Comparison of ENCODE assay signal across 12 mouse cellular contexts in the genomic region with DNA sequence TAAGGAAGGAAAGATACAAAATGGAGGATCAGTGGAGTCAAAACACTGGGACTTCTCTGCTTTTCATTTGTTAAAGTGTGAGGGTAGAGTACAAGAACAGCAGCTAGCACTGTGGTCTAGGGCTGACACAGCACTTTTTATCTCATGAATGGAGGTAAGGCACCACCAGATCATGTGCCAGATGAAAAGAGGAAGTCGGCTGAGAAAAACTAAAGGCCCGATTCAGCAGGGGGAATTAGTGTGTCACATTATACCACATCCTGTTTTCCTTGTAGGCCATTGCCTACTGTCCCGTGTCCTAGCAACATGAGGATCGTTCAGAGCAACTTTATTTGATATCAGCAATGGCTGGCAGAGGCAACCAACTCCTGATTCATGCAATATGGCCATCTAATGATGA. TPM values are rescaled to one million over a fixed set of nuclear protein-coding genes. Genes with fewer than 3 reads are reported as not detected.
DNase-seq lines count a peak whose midpoint lies in the region; ATAC-seq lines count a peak whose summit lies in the region.
"Had no signal": no experiment of that assay in that cellular context is flagged by ENCODE, and none has a peak within 500 bp of the region (broad histone marks: within the 10 kb centered on the region; RNA-seq: fewer than 3 reads in every experiment).

No protein-coding gene starts in this region.

- H3K4me2 ChIP-seq in liver, embryonic 16.5 days (ENCODE audit: low read depth, low read length) = no peak overlapping the region
- H3K4me2 ChIP-seq: intestine, embryonic 15.5 days had no signal

- no peaks in the 10 kb centered on the region for H3K36me3 ChIP-seq in liver, embryonic 16.5 days (ENCODE audit: control insufficient read depth, insufficient read depth)
- no peaks in the 10 kb centered on the region for H3K36me3 ChIP-seq in splenic B cell, adult 2 months (ENCODE audit: control insufficient read depth, insufficient read depth, low read length, poor library complexity, severe bottlenecking)
- H3K36me3 ChIP-seq: intestine, embryonic 15.5 days had no signal

- no peaks in the 10 kb centered on the region for H3K27me3 ChIP-seq in liver, embryonic 16.5 days (ENCODE audit: control insufficient read depth, insufficient read depth, low read depth, low read length)
- H3K27me3 ChIP-seq in splenic B cell, adult 2 months (ENCODE audit: control insufficient read depth, insufficient read depth, low read length, poor library complexity, severe bottlenecking) = no peaks in the 10 kb centered on the region
- H3K27me3 ChIP-seq: intestine, embryonic 15.5 days had no signal

- no peaks in the 10 kb centered on the region for H3K9me3 ChIP-seq in liver, embryonic 16.5 days (replicated peaks; ENCODE audit: control insufficient read depth, low read length)
- H3K9me3 ChIP-seq: intestine, embryonic 15.5 days had no signal

- WGBS in liver, embryonic 16.5 days (ENCODE audit: insufficient replicate concordance) = 10% methylated on average over 4 of the region's 4 CpGs

- H3K9ac ChIP-seq in liver, embryonic 16.5 days (ENCODE audit: low read depth, low read length) = no peak overlapping the region
- H3K9ac ChIP-seq: intestine, embryonic 15.5 days had no signal

- ATAC-seq in liver, embryonic 16.5 days (ENCODE audit: low read depth) = peak; percentile 39; the same call in 1 of the 2 replicates
- ATAC-seq: intestine, embryonic 15.5 days had no signal

- no peaks in the 10 kb centered on the region for H3K4me1 ChIP-seq in liver, embryonic 16.5 days (ENCODE audit: control insufficient read depth, low read depth, low read length)
- H3K4me1 ChIP-seq: intestine, embryonic 15.5 days had no signal

- H3K4me3 ChIP-seq in liver, embryonic 16.5 days (ENCODE audit: low read depth, low read length) = no peak overlapping the region
- H3K4me3 ChIP-seq: intestine, embryonic 15.5 days had no signal

- no peak overlapping the region for H3K27ac ChIP-seq in liver, embryonic 16.5 days (ENCODE audit: low read length)
- H3K27ac ChIP-seq: intestine, embryonic 15.5 days had no signal

- peak; percentile 47 to 59 for DNase-seq in spleen, postnatal 36 days (ENCODE audit: low spot score in 2 of 2)
- no peak for DNase-seq in spleen, postnatal 10 days (ENCODE audit: low spot score in 2 of 2)
- peak; percentile 6 for DNase-seq in T-cell, adult 2 months (ENCODE audit: low spot score)
- peak; percentile 79 for DNase-seq in splenic B cell, adult 2 months (ENCODE audit: low read depth, low spot score)
- no peak for DNase-seq in right cerebral cortex, postnatal 10 days (ENCODE audit: low spot score in 2 of 2)
- no peak for DNase-seq in adipocyte (ENCODE audit: low spot score)
- DNase-seq: right cerebral cortex, postnatal 25 days; thymus, postnatal 4 days had no signal

RNA-seq across cellular contexts. Expression of gene Cxcl5, which starts 17.1 kb away (rescaled TPM):
- polyA plus RNA-seq in liver, embryonic 16.5 days (2015; fragmentation: Nextera tagmentation; extraction: Ambion mirVana) = 0.51 and 0.60 TPM in 2 replicates
- polyA plus RNA-seq: lung, embryonic 16.5 days had no signal

RNA-seq across cellular contexts. Expression of gene Ppbp, which starts 26.3 kb away (rescaled TPM):
- polyA plus RNA-seq in liver, embryonic 16.5 days (2015; fragmentation: Nextera tagmentation; extraction: Ambion mirVana) = 133 and 149 TPM in 2 replicates

RNA-seq across cellular contexts. Expression of gene Pf4, which starts 30.2 kb away (rescaled TPM):
- 272 and 275 TPM in 2 replicates for polyA plus RNA-seq in liver, embryonic 16.5 days (2015; fragmentation: Nextera tagmentation; extraction: Ambion mirVana)

RNA-seq across cellular contexts. Expression of gene Cxcl3, which starts 43.9 kb away (rescaled TPM):
- not detected in 2 replicates for polyA plus RNA-seq in liver, embryonic 16.5 days (2015; fragmentation: Nextera tagmentation; extraction: Ambion mirVana)
- polyA plus RNA-seq: heart, postnatal 0 days; lung, embryonic 16.5 days had no signal

RNA-seq across cellular contexts. Expression of gene Cxcl15, which starts 52.3 kb away (rescaled TPM):
- polyA plus RNA-seq in liver, embryonic 16.5 days (2015; fragmentation: Nextera tagmentation; extraction: Ambion mirVana) = not detected in 2 replicates

Comparison
In these comparisons a context has a peak if more than half of its experiments do, and no peak if none do; other contexts are left out.
1. DNase-seq: peak in spleen, postnatal 36 days (2 of 2), T-cell, adult 2 months (single experiment) and splenic B cell, adult 2 months (single experiment); none in spleen, postnatal 10 days (0 of 2), right cerebral cortex, postnatal 10 days (0 of 2) and adipocyte (single experiment).